Mouse (Mus musculus) heart, adult 9 months (tissue): ENCODE results near the gene Msh4.
"Not testable (repeated sequence)": the region's sequence is repeated elsewhere in the genome, so short reads cannot be mapped to it uniquely, and the experiment has no call there.

Source experiments
- DNase-seq, 2 experiments: peaks; one replicate each; pipeline ENCODE4 v3.0.0; 2022; ENCODE audit warnings: low spot score in 2 of 2

Gene Msh4

DNA sequence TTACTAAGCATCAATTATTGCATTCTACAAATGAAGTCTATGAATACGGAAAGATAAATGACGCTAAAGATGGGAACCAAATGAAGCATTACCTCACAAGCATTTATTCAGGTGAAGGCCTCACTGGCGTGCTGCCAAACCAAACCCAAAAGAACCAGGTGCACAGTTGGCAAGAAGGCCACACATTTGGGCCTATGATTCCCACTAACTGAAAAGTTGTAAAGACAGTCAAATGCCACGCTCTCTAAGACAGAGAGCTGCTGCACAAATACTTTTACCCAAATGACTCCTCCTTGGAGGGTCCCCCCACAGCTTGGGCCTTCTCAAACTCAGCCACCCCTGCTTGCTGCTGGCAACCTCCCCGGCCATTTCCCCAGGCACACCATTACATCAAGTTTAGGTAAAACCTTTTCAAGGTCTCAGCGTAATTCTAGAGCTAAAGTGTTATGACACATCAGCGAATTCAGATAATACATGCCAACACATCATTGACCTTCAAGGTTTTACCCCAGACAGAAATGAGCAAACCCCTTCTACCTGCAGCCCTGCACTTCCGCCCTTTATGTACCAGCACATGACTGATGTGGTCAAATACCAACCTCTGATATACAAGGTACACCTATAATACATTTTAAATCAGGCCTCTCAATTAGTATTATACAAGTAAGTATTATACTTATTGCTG is 5.4 kb upstream of the Msh4 start:
- no peak for DNase-seq

DNA sequence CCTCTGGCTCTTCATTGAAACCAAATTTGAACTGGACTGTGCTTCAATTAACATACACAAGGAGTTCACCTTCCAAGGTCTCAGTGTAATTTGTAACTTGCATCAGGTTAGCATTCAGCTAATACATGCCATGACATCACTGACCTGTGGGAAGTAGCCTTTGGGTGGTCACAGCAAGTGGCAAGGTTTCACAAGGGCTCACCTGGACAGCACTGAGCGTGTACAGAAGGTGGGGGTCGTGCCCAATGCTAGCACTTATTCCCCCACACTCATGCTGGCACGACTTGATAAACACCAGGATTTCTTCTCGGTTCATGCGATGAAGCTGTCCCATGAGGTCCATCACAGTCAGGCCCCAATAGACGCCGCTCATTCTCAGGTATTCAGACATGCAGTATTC is 4.6 kb upstream of the Msh4 start:
- no peak for DNase-seq

DNA sequence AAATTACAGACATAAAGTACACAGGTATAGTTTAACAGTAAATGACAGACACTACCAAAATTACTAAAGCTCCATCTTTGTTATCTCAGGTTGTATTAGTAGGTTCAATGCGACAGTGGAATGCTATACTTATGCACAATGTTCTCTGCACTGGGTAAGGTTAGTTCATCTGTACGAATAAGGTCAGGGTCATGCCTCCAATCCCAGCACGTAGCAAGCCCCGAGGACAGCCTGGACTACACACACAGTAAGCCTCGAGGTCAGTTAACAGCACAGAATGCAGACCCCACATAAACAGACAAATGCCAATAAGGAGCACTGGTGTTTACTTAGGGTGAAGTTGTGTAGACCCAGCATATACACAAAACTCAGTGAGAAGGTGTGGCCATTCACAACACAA is 3.0 kb upstream of the Msh4 start:
- no peak for DNase-seq

DNA sequence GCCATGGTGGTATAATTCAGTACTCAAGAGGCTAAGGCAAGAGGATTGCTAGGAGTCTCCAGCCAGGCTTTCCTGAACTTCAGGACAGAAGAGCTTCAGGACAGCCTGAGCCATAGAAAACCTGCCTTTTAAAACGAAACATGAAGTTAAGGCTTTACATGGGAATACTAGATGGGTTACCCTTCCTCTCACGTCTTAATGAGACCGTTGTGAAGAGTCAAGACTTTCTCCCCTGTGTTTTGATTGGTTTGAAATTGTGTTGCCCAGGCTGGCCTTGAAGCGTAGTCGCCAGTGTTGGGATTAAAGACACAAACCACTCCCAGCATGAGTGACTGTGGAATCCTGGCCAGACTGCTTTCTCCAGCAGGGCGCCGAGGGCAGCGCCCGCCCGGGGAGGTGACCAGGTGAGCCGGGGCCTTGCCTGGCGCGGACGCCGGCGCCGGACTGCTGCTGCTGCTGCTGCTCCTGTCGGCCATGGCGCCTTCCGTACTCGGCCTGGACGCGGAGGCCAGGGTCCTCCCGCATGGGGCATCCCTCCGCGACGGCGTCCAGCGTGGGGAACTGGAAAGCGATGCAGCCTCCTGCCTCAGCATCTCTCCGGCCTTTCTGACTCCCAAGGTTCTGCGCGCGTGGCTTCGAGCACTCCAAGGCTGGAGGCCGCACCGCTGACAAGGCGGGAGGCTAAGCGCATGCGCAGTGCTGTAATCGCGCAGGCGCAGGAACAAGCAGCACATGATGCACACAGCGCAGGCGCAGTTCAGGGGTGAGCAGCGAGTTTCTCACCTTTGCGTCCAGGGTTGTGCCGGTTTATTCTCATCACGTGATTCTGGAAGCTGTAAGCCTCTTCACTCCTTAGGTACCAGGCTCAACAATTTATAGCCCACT is 445 bp downstream of the Msh4 start:
- no peak for DNase-seq

DNA sequence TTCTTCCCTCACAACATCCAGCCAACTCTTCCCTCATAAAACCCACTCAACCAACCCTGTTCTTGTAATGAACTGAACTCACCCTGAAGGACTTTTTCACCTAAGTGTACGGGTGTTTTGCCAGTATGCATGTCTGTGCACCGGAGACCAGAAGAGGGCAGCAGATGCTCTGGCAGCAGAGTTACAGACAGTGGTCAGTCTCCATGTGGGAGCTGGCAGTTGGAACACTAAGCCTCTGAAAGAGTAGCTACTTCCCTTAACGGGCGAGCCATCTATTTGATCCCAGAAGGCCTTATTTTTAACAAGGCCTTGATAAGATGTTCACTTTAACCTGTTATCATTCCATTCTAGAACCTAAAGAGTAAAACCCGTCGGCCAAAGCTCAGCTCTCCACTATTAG is 1.4 kb downstream of the Msh4 start:
- DNase-seq: peak in 1 of 2 experiments; percentile 26

DNA sequence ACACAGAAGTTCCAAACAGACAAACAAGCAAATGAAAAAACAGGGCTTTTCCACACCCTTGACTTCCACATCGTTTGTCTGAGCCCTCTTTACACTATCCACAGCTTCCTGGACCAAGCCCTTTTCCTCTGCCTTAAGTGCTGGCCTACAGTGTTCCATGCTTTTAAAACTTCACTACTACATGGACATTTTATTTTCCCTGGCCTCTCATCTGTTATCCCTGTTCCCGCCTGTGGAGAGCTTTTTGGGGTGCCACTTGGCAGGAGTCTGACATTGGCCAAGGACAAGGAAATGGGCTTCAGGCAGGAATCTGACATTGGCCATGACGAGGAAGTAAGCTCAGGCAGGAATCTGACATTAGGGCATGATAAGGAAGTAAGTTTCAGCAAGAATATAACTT is 3.3 kb downstream of the Msh4 start:
- no peak for DNase-seq

DNA sequence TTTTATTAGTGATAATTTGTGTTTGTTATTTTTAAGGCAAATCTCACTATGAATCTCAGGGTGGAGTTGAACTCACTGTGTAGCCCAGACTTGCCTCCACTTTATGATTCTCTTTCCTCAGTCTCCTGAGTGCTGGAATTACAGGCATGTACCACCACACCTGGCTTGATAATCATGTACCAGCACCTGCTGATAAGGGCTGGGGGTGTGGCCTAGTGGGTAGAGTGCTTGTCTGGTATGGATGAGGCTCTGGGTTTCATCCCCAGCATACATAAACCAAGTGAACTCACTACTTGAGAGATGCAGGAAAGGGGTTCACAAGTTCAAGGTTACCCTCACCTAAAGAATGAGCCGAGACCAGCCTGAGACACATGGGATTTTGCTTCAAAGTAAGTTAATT is 4.0 kb downstream of the Msh4 start:
- no peak for DNase-seq

DNA sequence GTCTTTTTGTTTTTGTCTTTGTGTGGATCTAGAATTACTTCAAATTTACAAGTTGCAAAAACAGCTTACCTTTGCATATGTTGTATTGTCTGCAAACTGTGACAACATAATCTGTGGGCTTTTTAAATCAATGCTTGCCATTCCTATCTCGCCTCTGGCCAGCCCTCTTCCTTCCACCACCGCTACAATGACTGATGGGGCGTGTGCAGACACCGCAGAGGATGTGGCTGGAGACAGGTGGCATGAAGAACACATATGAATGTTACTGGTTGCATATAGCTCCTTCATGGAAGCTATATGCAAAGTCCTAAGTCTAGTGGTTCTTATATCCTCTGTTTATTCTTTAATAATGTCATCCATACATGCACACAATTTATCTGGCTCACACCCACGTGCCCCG is 8.7 kb downstream of the Msh4 start:
- DNase-seq: no peak

DNA sequence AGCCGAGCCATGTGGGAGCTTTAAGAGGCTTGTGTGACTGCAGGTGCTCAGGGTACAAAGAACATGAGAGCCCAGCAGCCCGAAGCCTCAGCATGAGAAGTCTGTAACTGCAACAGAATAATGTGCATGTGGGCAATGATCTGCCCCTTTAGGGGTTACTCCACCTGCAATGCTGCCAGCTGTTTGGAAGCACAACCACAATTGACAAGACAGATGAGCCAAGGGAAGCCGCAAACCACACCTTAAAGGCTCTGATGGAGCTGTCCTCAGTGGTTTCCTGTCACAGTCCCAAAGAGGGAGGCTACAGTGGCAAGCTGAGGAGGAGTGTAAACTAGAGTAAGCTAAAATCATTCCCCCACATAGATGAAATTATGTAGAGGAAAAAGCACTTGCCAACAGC is 10.5 kb downstream of the Msh4 start:
- no peak for DNase-seq

DNA sequence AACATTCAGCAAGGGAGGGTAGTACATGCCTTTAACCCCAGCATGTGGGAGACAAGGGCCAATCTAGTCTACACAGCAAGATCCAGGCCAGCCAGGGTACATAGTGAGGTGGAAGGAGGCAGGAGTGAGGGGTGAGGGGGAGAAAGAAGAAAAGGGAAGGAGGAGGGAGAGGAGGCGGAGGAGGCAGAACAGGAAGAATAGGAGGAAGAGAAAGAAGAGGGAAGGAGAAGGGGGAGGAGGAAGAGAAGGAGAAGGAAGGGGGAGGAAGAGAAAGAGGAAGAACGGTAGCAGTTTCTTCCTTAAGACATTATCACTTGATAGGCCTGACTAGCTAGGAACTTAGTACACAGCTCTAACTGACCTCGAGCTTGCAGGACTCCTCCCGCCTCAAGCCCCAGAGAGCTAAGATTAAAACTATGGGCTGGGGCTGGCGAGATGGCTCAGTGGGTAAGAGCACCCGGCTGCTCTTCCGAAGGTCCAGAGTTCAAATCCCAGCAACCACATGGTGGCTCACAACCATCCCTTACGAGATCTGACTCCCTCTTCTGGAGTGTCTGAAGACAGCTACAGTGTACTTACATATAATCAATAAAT is 16.7 kb downstream of the Msh4 start:
- no peak for DNase-seq

DNA sequence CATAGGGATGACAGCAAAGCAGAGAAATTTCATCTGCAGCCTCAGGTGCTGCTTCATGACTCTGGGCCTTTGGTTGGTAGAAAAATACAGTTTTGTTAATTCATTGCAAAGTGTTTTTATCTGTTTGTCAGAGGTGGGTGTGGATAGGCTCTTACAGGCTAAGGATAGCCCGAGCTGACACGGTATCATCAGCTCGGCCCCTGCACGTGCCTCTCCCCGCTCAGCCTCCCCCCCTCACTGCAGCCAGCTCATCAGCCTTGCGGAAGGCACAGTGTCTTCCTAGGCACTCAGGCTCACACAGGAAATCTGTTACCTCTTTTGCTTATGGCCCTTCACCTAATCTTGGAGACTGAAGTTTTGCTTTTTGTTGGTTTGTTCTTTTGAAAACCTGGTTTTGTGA is 17.8 kb downstream of the Msh4 start:
- DNase-seq: no peak

DNA sequence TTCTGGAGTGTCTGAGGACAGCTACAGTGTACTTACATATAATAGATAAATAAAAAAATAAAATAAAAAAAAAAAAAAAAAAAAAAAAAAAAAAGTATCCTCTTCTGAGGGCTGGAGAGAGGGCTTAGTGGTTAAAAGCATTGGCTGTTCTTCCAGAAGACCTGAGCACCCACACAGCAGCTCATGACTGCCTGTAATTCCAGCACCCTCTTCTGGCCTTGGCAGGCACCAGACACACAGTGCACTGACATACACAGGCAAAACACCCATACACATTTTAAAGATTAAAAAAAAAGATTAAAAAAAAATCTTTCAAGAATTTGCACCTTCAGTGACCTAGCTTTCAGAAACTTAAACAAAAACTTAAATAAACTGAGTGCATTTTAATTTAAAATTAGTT is 19.6 kb downstream of the Msh4 start:
- DNase-seq: no peak

DNA sequence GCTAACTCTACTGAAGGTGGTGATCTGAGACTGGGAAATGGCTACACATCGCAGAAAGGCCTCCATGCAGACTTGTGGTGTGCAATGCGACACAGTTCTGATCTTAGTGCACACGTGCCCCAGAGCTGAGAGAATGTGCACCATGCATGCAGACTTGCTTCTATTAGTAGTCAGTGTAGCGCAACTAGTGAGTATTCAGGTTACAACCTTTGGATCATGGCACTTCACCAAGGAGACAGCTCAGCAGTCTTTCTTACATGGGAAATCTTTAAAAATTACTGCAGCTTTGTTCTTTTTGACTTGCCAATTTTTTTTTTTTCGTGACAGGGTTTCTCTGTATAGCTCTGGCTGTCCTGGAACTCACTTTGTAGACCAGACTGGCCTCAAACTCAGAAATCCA is 34.5 kb downstream of the Msh4 start:
- no peak for DNase-seq

DNA sequence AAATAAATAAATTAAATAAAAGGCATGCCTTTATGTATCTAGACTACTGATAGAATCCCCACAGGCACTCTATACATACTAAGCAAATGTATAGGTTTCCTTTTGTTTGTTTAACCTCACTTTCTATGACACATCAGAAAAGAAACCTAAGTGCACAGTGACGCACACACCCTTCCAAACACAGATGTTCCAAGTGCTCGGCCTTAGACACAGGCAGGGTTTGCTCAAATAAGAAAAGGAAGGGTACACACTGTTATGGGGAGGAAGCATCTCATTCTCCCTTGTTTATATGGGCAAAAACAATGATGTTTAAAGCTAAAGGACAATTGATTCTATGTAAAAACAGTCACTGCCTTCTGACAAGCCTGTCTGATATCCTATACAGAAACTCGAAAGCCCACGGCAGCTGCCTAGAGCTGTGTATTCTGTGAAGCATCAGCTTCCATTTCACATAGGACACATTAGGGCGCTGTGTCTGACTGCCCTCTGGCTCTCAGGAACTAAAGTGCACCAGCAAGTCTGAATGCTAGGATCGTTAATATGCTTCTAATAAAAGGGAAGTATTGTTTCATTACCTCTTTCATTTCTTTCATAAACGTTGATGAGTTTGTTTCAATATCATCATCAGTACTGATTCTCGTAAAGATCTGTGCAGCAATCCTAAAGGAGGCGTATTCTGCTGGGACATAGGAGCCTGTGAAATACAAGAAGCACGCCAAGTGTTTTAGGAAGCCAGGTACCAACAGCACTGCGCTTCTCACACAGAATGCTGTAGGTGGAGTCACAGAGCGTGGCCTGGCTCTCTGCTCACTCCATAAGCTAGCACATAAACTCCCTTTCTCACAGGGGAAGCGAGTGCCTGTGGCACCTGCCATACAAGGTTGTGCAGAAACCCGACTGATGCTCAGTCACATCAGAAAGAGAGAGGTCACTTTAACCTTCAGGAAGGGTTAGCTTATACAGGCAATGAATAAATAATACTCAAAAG is 38.5 kb downstream of the Msh4 start:
- DNase-seq: no peak

DNA sequence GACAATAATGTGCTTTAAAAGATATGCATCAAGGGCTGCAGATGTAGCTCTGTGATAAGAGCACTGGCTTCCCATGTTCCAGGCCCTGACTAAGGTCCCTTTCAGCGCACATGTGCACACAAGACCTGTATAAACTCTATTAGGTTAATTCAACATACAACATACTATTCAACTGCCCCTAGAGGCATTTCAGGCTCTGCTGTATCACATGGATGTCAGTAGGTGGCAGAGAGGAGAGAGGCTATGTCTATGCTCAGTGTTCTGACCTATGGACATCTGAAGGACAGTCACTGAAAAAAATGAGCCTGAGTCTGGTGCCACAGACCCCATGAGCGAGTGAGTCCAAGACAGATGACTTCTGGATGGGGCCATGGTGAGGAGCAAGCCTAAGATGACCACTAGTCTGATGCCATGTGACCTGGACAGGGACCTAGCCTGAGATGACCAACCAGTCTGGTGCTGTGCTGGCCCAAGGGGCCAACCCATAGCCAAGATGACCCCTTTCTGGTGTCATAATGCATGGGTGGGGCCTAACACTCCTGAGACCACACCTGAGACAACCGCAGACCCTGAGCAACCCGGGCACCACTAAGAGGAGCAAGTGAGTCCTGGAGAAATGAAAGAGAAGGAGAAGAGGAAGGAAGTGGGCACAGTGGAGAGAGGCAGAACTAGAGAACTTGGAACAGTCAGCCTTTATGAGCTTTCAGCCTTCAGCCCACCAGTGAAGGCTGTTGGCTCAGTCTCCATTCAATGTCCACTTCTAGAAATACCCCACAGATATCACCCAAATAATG is 41.1 kb downstream of the Msh4 start:
- DNase-seq: no peak

DNA sequence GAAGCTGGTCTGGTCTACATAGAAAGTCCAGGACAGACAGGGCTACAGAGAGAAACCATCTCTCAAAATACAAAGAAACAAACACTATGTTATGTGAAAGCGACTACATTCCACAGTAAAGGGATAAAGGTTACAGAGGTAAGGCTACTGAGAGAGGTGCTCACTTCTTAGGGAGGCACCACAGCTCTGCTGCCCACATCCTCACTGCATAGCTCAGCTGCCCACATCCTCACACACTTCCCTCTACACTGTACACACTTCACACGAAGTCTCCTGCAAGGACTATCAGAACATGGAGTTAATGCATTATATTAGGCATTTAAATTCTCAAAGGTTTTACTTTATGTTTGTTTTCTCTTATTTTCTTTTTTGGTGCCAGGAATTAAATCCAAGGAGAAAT is 42.1 kb downstream of the Msh4 start:
- no peak for DNase-seq

DNA sequence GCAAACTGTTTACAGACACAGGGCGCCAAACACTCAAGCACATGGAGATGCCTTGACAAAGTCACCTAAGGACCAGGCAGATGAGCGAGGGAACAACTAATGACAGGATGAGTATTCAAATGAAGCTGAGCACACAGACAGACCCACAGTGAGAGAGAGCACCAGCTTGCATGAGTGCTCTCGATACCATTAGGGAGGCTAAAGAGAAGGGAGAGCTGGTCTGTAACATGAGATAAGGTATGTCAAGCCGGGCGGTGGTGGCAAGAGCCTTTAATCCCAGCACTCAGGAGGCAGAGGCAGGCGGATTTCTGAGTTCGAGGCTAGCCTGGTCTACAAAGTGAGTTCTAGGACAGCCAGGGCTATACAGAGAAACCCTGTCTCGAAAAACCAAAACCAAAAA is 45.5 kb downstream of the Msh4 start:
- not testable (repeated sequence) for DNase-seq

DNA sequence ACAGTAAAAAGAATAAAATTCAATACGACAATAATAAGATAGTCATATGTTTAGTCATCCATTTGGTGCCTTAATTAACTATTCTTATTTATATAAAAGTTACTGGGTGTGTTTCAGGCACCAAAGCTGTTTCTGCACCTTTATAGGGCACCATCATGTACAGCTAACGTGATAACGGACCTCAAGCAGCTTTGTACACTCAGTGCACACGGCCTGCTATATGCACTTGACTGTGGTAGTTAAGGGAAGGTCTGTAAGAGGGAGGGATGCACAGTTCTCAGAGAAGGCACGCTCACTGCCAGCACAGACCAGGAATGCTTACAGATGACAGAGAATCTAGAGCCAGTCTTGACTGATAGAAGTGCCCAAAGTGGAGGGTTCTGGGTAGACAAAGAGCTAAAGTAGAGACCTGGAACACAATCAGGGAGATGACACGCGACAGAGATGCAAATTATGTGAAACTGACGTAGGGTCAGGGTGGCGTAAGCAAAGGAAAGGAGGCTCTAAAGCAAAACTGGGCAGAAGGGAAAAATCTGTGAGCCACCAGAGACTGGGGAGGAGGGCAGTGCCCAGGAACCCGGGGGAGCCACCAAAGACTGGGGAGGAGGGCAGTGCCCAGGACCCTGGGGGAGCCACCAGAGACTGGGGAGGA is 47.5 kb downstream of the Msh4 start:
- no peak for DNase-seq

DNA sequence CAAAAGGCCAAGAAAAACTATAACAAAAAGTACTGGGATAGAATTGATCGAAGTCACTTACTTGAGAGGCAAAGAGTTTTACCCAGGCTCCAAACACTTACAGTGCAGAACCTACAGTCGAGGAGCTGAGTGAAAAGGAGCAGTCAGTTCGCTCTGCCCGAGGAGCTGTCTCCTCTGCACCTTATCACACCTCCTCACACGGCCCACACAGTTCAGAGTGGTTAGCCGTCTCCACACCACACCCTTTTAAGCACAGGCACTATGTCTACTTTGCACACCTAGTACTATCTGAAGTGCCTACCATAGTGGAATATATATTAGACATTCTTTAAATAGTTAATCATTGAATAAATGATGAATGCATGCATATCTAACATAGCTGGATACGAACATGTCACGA is 53.7 kb downstream of the Msh4 start:
- DNase-seq: no peak

DNA sequence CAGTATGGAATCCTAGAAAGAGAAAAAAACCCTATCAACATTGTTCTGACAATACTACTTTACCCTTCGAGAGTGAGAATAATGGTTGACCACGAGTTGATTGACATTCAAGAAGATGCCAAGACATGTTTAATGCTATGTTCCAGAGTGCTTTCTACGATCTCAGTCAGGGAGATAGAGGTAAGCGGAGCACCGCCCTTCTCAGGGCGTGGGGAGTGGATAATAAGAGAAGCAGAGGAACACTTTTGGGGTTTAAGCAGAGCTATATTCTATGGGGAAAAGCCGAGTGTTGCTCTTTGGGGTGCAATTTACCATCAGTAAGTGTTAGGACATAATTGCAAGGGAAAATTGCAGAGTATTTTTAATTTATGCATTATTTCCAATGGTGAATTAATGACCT is 55.2 kb downstream of the Msh4 start:
- no peak for DNase-seq
